Mouse (Mus musculus) neural tube, embryonic 13.5 days (tissue): ENCODE measurements around the gene Plekhh3. TPM values are rescaled to one million over a fixed set of nuclear protein-coding genes. Genes with fewer than 3 reads are reported as not detected.

Experiments used
- ATAC-seq: fragments of 200-750 bp; cut with Nextera tagmentation; 2 replicates; pipeline ENCODE4 v1.8.0; 2017; ENCODE audit warnings: low read depth, mild to moderate bottlenecking, moderate TSS enrichment, moderate library complexity
- H3K27ac ChIP-seq: fragments of 300-500 bp; sonication (generic); replicated peaks from 2 replicates; pipeline ENCODE4 v1.5.1; 2015; ENCODE audit warnings: moderate library complexity, mild to moderate bottlenecking, inconsistent platforms
- H3K27me3 ChIP-seq: fragments of 300-500 bp; sonication (generic); 2 replicates; pipeline ENCODE4 v1.6.1; 2015; ENCODE audit warnings: mild to moderate bottlenecking, inconsistent platforms
- H3K36me3 ChIP-seq: fragments of 300-500 bp; sonication (generic); 2 replicates; pipeline ENCODE4 v1.6.1; 2015; ENCODE audit warnings: mild to moderate bottlenecking, inconsistent platforms
- H3K4me1 ChIP-seq: fragments of 300-500 bp; sonication (generic); replicated peaks from 2 replicates; pipeline ENCODE4 v1.6.1; 2015; ENCODE audit warnings: inconsistent platforms
- H3K4me2 ChIP-seq: fragments of 300-500 bp; sonication (generic); 2 replicates; pipeline ENCODE4 v1.6.1; 2015; ENCODE audit warnings: inconsistent platforms, mild to moderate bottlenecking, moderate library complexity
- H3K4me3 ChIP-seq: fragments of 300-500 bp; sonication (generic); 2 replicates; pipeline ENCODE4 v1.5.1; 2015; ENCODE audit warnings: mild to moderate bottlenecking, inconsistent platforms
- H3K9ac ChIP-seq: fragments of 300-500 bp; sonication (generic); 2 replicates; pipeline ENCODE4 v1.6.1; 2015; ENCODE audit warnings: moderate library complexity, mild to moderate bottlenecking, inconsistent platforms
- H3K9me3 ChIP-seq: fragments of 300-500 bp; sonication (generic); 2 replicates; pipeline ENCODE4 v1.6.1; 2016; ENCODE audit warnings: inconsistent platforms
- WGBS: fragments of 180-500 bp; shearing (Covaris S2); methylation state at CpG from one replicate; pipeline ENCODE4 v1.1.7; 2015; 5-methylcytosine and 5-hydroxymethylcytosine counted together
- microRNA-seq: library from miRNA; unstranded; fragments of <30 nt; microRNA quantifications from one replicate; pipeline ENCODE4, GENCODE M21; 2016
- polyA plus RNA-seq: library from polyadenylated mRNA; unstranded; fragments of >200 nt; fragmentation: Nextera tagmentation; extraction: Ambion mirVana; gene quantifications from 2 replicates; pipeline ENCODE4 v1.2.1, GENCODE M21; 2015

The Plekhh3 gene
- polyA plus RNA-seq, 1 experiment from 2014 or later: 13.0 TPM

GRCm38 (mm10) chr11:101119761-101120544, 51.2 kb downstream of the Plekhh3 start, which contains the start of the genes Retreg3 and Tubg1:
Retreg3 (minus strand) TSS chr11:101119893.
Tubg1 (plus strand) TSS chr11:101119938.
- H3K36me3 ChIP-seq: peaks cover 28% of the 10 kb centered on the region
- H3K27me3 ChIP-seq: no peaks in the 10 kb centered on the region
- H3K4me3 ChIP-seq: peak within 1 kb of the TSS; percentile 81
- H3K4me1 ChIP-seq: peaks cover 58% of the 10 kb centered on the region
- under 1% methylated on average over 61 of the region's 61 CpGs for WGBS
- no peaks in the 10 kb centered on the region for H3K9me3 ChIP-seq
- H3K4me2 ChIP-seq: peak within 1 kb of the TSS; percentile 93
- peak within 1 kb of the TSS; percentile 89 for H3K27ac ChIP-seq
- H3K9ac ChIP-seq: peak within 1 kb of the TSS; percentile 96
- ATAC-seq: peak; percentile 98

DNA sequence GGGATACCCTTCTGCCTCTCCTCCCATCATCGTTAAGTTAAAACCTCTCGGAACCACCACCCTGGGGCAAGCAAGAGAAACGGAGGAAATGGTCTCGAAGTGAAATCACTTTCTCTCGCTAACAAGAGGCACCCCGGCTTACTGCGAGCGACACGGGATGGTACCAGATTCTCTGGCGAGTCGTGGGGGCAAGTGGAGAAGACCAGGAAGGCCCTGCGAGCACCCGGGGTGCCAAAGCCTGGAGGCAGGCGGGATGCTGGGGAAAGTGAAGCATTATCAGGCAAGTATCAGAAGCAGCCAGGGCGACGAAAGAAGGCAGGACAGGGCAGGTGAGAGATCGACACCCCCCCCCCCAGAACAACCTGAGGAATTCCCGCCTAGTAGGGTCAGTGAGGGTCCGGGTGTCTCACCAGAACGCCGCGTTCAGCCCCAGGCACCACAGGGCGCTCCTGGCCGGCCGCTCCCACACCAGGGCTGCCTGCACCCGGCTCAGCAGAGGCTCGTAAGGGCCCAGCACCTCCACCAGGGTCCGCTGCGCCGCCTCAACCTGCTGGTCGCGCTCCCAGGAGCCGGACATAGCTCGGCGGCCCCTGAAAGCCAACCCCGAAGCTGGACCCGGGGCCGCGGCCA, 51.9 kb downstream of the Plekhh3 start:
- no peaks in the 10 kb centered on the region for H3K9me3 ChIP-seq
- peak; percentile 78 for ATAC-seq
- H3K4me2 ChIP-seq: peak overlapping the region; percentile 93
- peak overlapping the region; percentile 96 for H3K9ac ChIP-seq
- peaks cover 27% of the 10 kb centered on the region for H3K36me3 ChIP-seq
- peaks cover 65% of the 10 kb centered on the region for H3K4me1 ChIP-seq
- peak overlapping the region; percentile 81 for H3K4me3 ChIP-seq
- H3K27me3 ChIP-seq: no peaks in the 10 kb centered on the region
- under 1% methylated on average over 39 of the region's 39 CpGs for WGBS
- peak overlapping the region; percentile 87 for H3K27ac ChIP-seq

DNA sequence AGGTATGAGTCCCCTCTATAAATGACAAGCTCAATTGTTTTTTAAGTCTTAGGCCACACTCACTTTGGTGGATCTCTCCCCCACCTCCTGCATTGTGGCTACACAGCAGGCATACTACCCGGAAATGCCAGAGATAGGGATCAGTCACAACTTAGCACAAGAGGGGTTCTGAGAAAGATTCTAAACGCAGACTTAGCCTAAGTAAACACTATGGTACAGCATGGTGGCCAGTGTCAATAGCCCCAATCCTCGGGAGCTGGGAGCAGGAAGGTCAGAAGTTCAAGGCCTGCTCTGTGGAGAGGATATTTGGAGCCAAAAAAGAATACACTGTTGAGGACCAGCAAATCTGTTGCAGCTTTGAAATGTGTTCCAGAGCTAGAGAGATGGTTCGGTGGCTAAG, 53.0 kb downstream of the Plekhh3 start:
- no peak for ATAC-seq
- peaks cover 65% of the 10 kb centered on the region for H3K4me1 ChIP-seq
- peak overlapping the region; percentile 96 for H3K9ac ChIP-seq

GRCm38 (mm10) chr11:101115564-101115963, 55.6 kb downstream of the Plekhh3 start:
- 0 out of 2 replicates have a peak, but pooled peaks cover 4% of the 10 kb centered on the region for H3K9me3 ChIP-seq
- peak overlapping the region; percentile 14; the same call in 1 of the 2 replicates for H3K9ac ChIP-seq
- H3K27ac ChIP-seq: peak overlapping the region; percentile 71
- 34% methylated on average over 2 of the region's 2 CpGs for WGBS
- H3K36me3 ChIP-seq: peaks cover 13% of the 10 kb centered on the region
- H3K4me2 ChIP-seq: peak overlapping the region; percentile 22
- no peak overlapping the region for H3K4me3 ChIP-seq
- H3K27me3 ChIP-seq: no peaks in the 10 kb centered on the region
- peaks cover 63% of the 10 kb centered on the region for H3K4me1 ChIP-seq
- no peak for ATAC-seq

More for the DNA sequence above, 53.0 kb downstream of the Plekhh3 start:
- Histone ChIP-seq H3K27me3 (no peaks in the 10 kb centered on the region), H3K9me3 (0 out of 2 replicates have a peak, but pooled peaks cover 2% of the 10 kb centered on the region), H3K27ac (no peak overlapping the region), H3K4me2 (peak overlapping the region; percentile 93), H3K36me3 (peaks cover 17% of the 10 kb centered on the region), H3K4me3 (peak overlapping the region; percentile 81)
- 51% methylated on average over 4 of the region's 4 CpGs for WGBS

Small RNA genes within 50 kb of the gene (microRNA-seq; reads per million reads assigned to microRNA genes)
- not detected for gene Gm27626

Other genes with a start within 250 kb of the Plekhh3 start
- 72.3 and 82.3 TPM in 2 replicates for gene Stat3, start 231.8 kb downstream of the Plekhh3 start, polyA plus RNA-seq
- 46.7 and 49.3 TPM in 2 replicates for gene Cavin1, start 200.5 kb downstream of the Plekhh3 start, polyA plus RNA-seq
- gene Atp6v0a1, start 161.9 kb downstream of the Plekhh3 start, polyA plus RNA-seq: 111 and 121 TPM in 2 replicates
- 9.0 and 9.4 TPM in 2 replicates for gene Naglu, start 101.3 kb downstream of the Plekhh3 start, polyA plus RNA-seq
- 0.37 and 0.47 TPM in 2 replicates for gene Hsd17b1, start 92.9 kb downstream of the Plekhh3 start, polyA plus RNA-seq
- 39.9 and 45.5 TPM in 2 replicates for gene Coasy, start 88.8 kb downstream of the Plekhh3 start, polyA plus RNA-seq
- 87.3 and 96.9 TPM in 2 replicates for gene Mlx, start 84.1 kb downstream of the Plekhh3 start, polyA plus RNA-seq
- gene Psmc3ip, start 75.9 kb downstream of the Plekhh3 start, polyA plus RNA-seq: 20.5 and 23.7 TPM in 2 replicates
- gene Retreg3, start 51.5 kb downstream of the Plekhh3 start, polyA plus RNA-seq: 25.8 and 26.1 TPM in 2 replicates
- 77.7 and 78.9 TPM in 2 replicates for gene Tubg1, start 51.4 kb downstream of the Plekhh3 start, polyA plus RNA-seq
- 35.5 and 38.9 TPM in 2 replicates for gene Tubg2, start 15.4 kb downstream of the Plekhh3 start, polyA plus RNA-seq
- 4.6 and 5.1 TPM in 2 replicates for gene Cntnap1, start 828 bp downstream of the Plekhh3 start, polyA plus RNA-seq
- gene Ccr10, start 4.1 kb upstream of the Plekhh3 start, polyA plus RNA-seq: 0.40 and 0.91 TPM in 2 replicates
- gene Ezh1, start 55.1 kb upstream of the Plekhh3 start, polyA plus RNA-seq: 15.4 and 17.9 TPM in 2 replicates
- gene Ramp2, start 74.7 kb upstream of the Plekhh3 start, polyA plus RNA-seq: 97.6 and 108 TPM in 2 replicates
- 114 and 117 TPM in 2 replicates for gene Vps25, start 82.4 kb upstream of the Plekhh3 start, polyA plus RNA-seq
- 5.5 and 6.8 TPM in 2 replicates for gene Wnk4, start 89.2 kb upstream of the Plekhh3 start, polyA plus RNA-seq
- 0.89 and 1.0 TPM in 2 replicates for gene Cntd1, start 107.7 kb upstream of the Plekhh3 start, polyA plus RNA-seq
- gene Coa3, start 107.8 kb upstream of the Plekhh3 start, polyA plus RNA-seq: 211 and 238 TPM in 2 replicates
- 173 and 178 TPM in 2 replicates for gene Becn1, start 130.9 kb upstream of the Plekhh3 start, polyA plus RNA-seq
- 126 and 133 TPM in 2 replicates for gene Psme3, start 144.9 kb upstream of the Plekhh3 start, polyA plus RNA-seq
- 2.0 and 2.1 TPM in 2 replicates for gene Aoc2, start 153.7 kb upstream of the Plekhh3 start, polyA plus RNA-seq
- gene Aoc3, start 159.3 kb upstream of the Plekhh3 start, polyA plus RNA-seq: 0.07 TPM in 1 of 2 replicates, not detected in the other
- not detected in 2 replicates for gene G6pc, start 196.2 kb upstream of the Plekhh3 start, polyA plus RNA-seq
- gene Aarsd1, start 246.3 kb upstream of the Plekhh3 start, polyA plus RNA-seq: 79.4 and 90.0 TPM in 2 replicates